Mouse (Mus musculus) neural tube, embryonic 14.5 days (tissue): Measurements from ENCODE around the gene G6pc3. TPM values are rescaled to one million over a fixed set of nuclear protein-coding genes. Genes with fewer than 3 reads are reported as not detected.

Experiments
- ATAC-seq: fragments of 200-750 bp; cut with Nextera tagmentation; 2 replicates; pipeline ENCODE4 v1.8.0; 2017; ENCODE audit warnings: low read depth, mild to moderate bottlenecking, moderate TSS enrichment, moderate library complexity
- H3K27ac ChIP-seq: fragments of 300-500 bp; sonication (generic); 2 replicates; pipeline ENCODE4 v1.5.1; 2014; ENCODE audit warnings: low read depth, mild to moderate bottlenecking, control low read depth, low read length, moderate library complexity, mixed read lengths
- H3K27me3 ChIP-seq: fragments of 300-500 bp; sonication (generic); 2 replicates; pipeline ENCODE4 v1.6.1; 2014; ENCODE audit warnings: low read length; ENCODE audit not compliant: control insufficient read depth, insufficient read depth
- H3K36me3 ChIP-seq: fragments of 300-500 bp; sonication (generic); 2 replicates; pipeline ENCODE4 v1.6.1; 2014; ENCODE audit warnings: low read length, mixed read lengths; ENCODE audit not compliant: control insufficient read depth, insufficient read depth
- H3K4me1 ChIP-seq: fragments of 300-500 bp; sonication (generic); 2 replicates; pipeline ENCODE4 v1.6.1; 2014; ENCODE audit warnings: low read length; ENCODE audit not compliant: control insufficient read depth, insufficient read depth
- H3K4me2 ChIP-seq: fragments of 300-500 bp; sonication (generic); 2 replicates; pipeline ENCODE4 v1.6.1; 2014; ENCODE audit warnings: mild to moderate bottlenecking, low read depth, low read length, control low read depth
- H3K4me3 ChIP-seq: fragments of 300-500 bp; sonication (generic); 2 replicates; pipeline ENCODE4 v1.5.1; 2014; ENCODE audit warnings: low read depth, low read length, control low read depth, mixed read lengths
- H3K9ac ChIP-seq: fragments of 300-500 bp; sonication (generic); replicated peaks from 2 replicates; pipeline ENCODE4 v1.6.1; 2014; ENCODE audit warnings: low read depth, mild to moderate bottlenecking, control low read depth, low read length, mixed read lengths
- H3K9me3 ChIP-seq: fragments of 300-500 bp; sonication (generic); 2 replicates; pipeline ENCODE4 v1.6.1; 2016; ENCODE audit warnings: low read length; ENCODE audit not compliant: control insufficient read depth
- WGBS: fragments of 180-500 bp; shearing (Covaris S2); extraction: QIAGEN DNeasy Blood & Tissue Kit; methylation state at CpG from one replicate; pipeline ENCODE4 v1.1.7; 2014; 5-methylcytosine and 5-hydroxymethylcytosine counted together
- polyA plus RNA-seq: library from polyadenylated mRNA; unstranded; fragments of >200 nt; fragmentation: Nextera tagmentation; extraction: Ambion mirVana; gene quantifications from 2 replicates; pipeline ENCODE4 v1.2.1, GENCODE M21; 2014

G6pc3 gene
- polyA plus RNA-seq, 1 experiment from 2014 or later, result 42.5 TPM

- Histone ChIP-seq H3K4me1 (no peaks in the 10 kb centered on the region), H3K27me3 (no peaks in the 10 kb centered on the region), H3K27ac (no peak overlapping the region), H3K9ac (no peak overlapping the region), H3K9me3 (no peaks in the 10 kb centered on the region), H3K36me3 (peaks cover 75% of the 10 kb centered on the region), H3K4me2 (no peak overlapping the region), H3K4me3 (no peak overlapping the region)
- ATAC-seq, result no peak
- 72% methylated on average over 9 of the region's 9 CpGs for WGBS
These were observed 10.4 kb downstream of the G6pc3 start for GRCm38 (mm10) chr11:102199856-102200255.

DNA sequence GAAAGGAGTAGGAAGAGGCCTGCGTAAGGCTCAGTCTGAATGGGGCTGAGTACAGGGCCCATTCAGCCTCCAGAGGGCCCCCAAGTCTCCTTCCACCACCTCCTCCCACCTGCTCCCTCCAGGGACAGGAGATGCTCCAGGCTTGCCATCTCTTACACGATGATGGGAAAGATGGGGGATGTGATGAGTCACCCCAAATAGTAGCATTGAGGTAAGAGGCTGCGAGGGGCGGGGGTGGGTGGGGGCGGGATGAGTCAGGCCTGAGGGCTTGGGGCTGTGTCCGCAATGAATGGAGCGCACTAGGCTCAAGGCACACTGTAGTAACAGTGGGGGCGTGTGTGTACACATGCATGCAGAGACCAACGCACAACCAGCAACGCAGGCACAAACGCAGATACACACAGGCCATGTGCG lies 12.0 kb downstream of the G6pc3 start:
- Histone ChIP-seq H3K4me2 (no peak overlapping the region), H3K9me3 (no peaks in the 10 kb centered on the region), H3K4me3 (no peak overlapping the region), H3K27ac (no peak overlapping the region), H3K9ac (no peak overlapping the region), H3K27me3 (no peaks in the 10 kb centered on the region), H3K4me1 (no peaks in the 10 kb centered on the region), H3K36me3 (peaks cover 69% of the 10 kb centered on the region)
- WGBS, result 81% methylated on average over 12 of the region's 12 CpGs
- ATAC-seq, result no peak

DNA sequence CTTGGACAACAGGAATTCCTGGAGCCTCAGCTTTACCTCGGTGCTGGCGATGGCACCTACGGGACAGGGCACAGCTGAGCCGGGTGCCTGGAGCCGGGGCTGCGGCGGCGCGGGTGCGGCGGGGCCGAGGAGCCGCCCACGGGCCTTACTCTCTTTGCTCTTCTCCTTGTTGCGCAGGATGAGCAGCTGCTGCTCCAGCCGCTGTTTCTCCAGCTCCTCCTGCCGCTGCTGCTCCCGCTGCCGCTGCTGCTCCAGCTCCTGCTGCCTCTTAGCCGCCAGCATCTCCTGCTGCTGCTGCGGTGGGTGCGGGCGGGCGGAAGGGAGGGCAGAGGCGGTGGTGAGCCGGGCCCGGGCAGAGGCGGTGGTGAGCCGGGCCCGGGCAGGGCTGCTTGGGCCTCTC lies 17.1 kb downstream of the G6pc3 start:
- H3K27me3 ChIP-seq, result no peaks in the 10 kb centered on the region
- 53% methylated on average over 23 of the region's 30 CpGs for WGBS
- H3K4me2 ChIP-seq, result no peak overlapping the region
- peaks cover 13% of the 10 kb centered on the region for H3K4me1 ChIP-seq
- H3K9ac ChIP-seq, result no peak overlapping the region
- no peak for ATAC-seq
- no peaks in the 10 kb centered on the region for H3K9me3 ChIP-seq
- no peak overlapping the region for H3K27ac ChIP-seq
- H3K4me3 ChIP-seq, result no peak overlapping the region
- H3K36me3 ChIP-seq, result peaks cover 37% of the 10 kb centered on the region

DNA sequence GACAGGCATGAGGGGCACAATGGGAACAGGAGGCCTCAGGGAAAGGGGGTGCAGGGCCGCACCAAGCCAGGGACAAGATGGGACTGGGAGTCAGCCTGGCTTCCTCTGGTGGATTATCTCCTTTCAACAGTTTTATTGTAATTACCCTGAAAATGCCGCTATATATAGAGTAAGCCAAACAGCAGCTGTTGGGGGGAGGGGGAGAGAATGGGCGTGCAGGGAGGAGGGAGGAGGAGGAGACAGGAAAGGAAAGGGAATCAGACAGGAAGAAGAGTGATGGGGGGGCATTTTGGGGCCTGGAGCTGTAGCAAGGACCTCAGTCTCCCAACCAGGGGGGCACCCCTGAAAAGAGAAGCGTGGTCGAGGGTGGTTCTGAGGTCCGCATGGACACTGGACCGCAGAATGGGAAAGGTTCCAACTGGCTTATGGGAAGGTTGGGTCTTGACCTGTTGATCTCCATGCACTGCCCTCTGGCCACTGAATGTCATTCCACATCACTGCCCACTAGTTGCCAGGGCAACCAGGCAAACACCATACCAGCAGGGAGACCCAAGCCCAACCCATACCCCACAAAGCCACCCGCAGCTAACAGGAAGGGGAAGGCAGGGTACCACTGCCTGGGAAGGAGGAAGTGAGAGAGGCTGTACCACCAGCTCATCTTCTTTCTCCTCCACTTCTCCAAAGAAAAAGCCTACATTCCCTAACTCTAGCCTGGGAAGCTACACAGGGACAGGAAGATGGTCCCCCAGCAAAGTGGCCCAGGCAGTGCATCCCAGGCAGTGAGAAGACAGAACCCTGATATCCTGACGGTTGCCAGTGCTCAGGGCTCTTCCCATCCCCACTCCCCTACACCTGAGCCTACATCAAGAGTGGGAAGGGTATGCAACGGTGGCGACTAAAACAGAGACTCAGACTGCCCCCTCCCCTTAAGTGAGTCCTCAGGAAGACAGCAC lies 18.7 kb downstream of the G6pc3 start:
- no peak overlapping the region for H3K4me2 ChIP-seq
- peak; percentile 26; the same call in 1 of the 2 replicates for ATAC-seq
- WGBS, result 22% methylated on average over 11 of the region's 11 CpGs

GRCm38 (mm10) chr11:102208846-102209245 lies 19.4 kb downstream of the G6pc3 start:
- Histone ChIP-seq H3K4me1 (peaks cover 15% of the 10 kb centered on the region), H3K9me3 (no peaks in the 10 kb centered on the region), H3K4me2 (no peak overlapping the region), H3K27ac (no peak overlapping the region), H3K27me3 (no peaks in the 10 kb centered on the region), H3K4me3 (no peak overlapping the region), H3K36me3 (peaks cover 18% of the 10 kb centered on the region), H3K9ac (no peak overlapping the region)
- ATAC-seq, result no peak
- 30% methylated on average over 3 of the region's 4 CpGs for WGBS

More for the DNA sequence above, 18.7 kb downstream of the G6pc3 start:
- Histone ChIP-seq H3K4me1 (peaks cover 15% of the 10 kb centered on the region), H3K36me3 (peaks cover 23% of the 10 kb centered on the region), H3K27me3 (no peaks in the 10 kb centered on the region), H3K9ac (no peak overlapping the region), H3K27ac (no peak overlapping the region), H3K9me3 (no peaks in the 10 kb centered on the region), H3K4me3 (no peak overlapping the region)

DNA sequence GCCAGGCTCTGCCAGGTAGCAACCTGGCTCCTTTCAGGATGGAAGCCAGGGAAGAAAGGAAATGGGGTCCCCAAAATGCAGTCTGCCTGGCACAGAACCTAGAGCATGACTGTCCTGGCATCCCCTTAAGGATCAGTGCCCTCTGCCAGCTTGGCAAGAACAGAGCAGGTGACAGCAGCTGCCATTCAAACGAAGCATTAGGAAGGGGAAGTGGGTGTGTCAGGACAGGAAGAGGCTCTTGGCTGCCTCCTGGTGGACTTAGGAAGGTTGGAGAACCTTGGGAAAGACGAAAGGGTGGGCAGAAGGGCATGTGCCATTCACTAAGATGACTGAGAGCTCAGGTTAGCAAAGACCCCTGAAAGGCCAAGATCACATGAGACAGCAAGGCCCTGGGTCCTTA lies 20.3 kb downstream of the G6pc3 start:
- no peak overlapping the region for H3K9ac ChIP-seq
- no peak overlapping the region for H3K27ac ChIP-seq

DNA sequence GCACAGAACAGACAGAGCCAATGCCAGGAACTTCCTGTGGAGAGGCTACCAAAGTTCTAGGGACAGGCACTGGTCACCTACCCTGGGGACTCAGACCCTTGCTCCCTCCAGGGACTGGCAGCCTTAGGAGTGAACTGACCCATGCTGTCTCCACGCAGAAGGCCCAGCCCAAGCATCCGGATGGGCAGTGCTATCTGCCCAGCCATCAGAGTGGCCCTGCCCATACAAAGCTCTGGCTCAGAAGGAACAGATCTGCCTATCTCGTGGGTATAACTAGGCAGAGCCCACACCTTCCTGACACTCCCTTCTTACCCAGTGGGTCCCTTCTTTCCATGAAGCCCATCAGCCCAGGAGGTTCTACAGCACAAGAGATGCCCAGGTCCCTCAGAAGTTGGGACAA lies 20.8 kb downstream of the G6pc3 start:
- ATAC-seq, result no peak
- Histone ChIP-seq H3K4me2 (no peak overlapping the region), H3K9ac (no peak overlapping the region), H3K4me3 (no peak overlapping the region), H3K4me1 (peaks cover 25% of the 10 kb centered on the region), H3K27me3 (no peaks in the 10 kb centered on the region), H3K9me3 (no peaks in the 10 kb centered on the region), H3K27ac (no peak overlapping the region), H3K36me3 (peaks cover 11% of the 10 kb centered on the region)
- 73% methylated on average over 3 of the region's 3 CpGs for WGBS

More for the DNA sequence above, 20.3 kb downstream of the G6pc3 start:
- H3K4me3 ChIP-seq, result no peak overlapping the region
- H3K27me3 ChIP-seq, result no peaks in the 10 kb centered on the region
- no peaks in the 10 kb centered on the region for H3K9me3 ChIP-seq
- WGBS, result 6% methylated on average over 2 of the region's 2 CpGs
- H3K36me3 ChIP-seq, result peaks cover 11% of the 10 kb centered on the region
- H3K4me1 ChIP-seq, result peaks cover 21% of the 10 kb centered on the region
- no peak for ATAC-seq
- H3K4me2 ChIP-seq, result no peak overlapping the region

- H3K9me3 ChIP-seq, result no peaks in the 10 kb centered on the region
- H3K9ac ChIP-seq, result peak overlapping the region; percentile 16; the same call in 1 of the 2 replicates
- no peak overlapping the region for H3K27ac ChIP-seq
- no peak overlapping the region for H3K4me2 ChIP-seq
- no peaks in the 10 kb centered on the region for H3K27me3 ChIP-seq
- WGBS, result 71% methylated on average over 5 of the region's 5 CpGs
- peaks cover 7% of the 10 kb centered on the region for H3K36me3 ChIP-seq
- H3K4me3 ChIP-seq, result no peak overlapping the region
- H3K4me1 ChIP-seq, result peaks cover 28% of the 10 kb centered on the region
- ATAC-seq, result no peak
These were observed 21.6 kb downstream of the G6pc3 start for GRCm38 (mm10) chr11:102211011-102211410.

- Histone ChIP-seq H3K27me3 (no peaks in the 10 kb centered on the region), H3K4me1 (peaks cover 35% of the 10 kb centered on the region), H3K9me3 (no peaks in the 10 kb centered on the region), H3K36me3 (no peaks in the 10 kb centered on the region), H3K9ac (no peak overlapping the region), H3K4me3 (no peak overlapping the region), H3K4me2 (no peak overlapping the region), H3K27ac (no peak overlapping the region)
- WGBS, result 54% methylated on average over 18 of the region's 18 CpGs
- no peak for ATAC-seq
These were observed 22.5 kb downstream of the G6pc3 start for GRCm38 (mm10) chr11:102211936-102212341.
